Mouse (Mus musculus): ENCODE results near the gene Lhfpl3.
A peak's percentile ranks its signal among the peaks of the same experiment; 100 is the strongest.

The Lhfpl3 gene

DNA sequence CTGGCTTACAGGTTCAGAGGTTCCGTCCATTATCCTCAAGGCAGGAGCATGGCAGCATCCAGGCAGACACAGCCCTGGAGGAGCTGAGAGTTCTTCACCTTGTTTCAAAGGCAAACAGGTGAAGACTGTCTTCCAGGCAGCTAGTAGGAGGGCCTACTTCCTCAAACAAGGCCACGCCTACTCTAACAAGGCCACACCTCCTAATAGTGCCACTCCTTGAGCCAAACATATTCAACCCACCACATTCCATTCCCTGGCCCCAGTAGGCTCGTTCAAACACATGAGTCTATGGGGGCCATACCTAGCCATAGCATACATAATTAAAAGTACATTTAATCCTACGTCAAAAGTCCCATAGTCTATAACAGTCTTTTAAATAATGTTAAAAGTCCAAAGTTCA is 407.4 kb downstream of the Lhfpl3 start:
- no peak for DNase-seq

DNA sequence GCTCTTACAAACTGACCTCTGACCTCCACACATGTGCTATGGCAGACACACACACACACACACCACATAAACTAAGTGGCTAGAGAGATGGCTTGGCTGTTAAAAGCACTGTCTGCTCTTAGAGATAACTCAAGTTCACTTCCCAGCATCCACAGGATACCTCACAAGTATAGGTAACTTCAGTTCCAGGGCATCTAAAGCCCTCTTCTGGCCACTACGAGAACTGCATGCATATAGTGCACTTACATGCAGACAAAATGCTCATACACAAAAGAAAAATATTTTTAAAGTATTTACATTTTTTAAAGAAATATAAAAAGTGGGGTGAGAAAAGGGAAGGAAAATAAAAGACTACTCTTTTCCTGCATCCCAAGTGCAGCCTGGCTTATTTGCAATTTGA is 408.6 kb downstream of the Lhfpl3 start:
- peak; percentile 29 to 43 for DNase-seq

DNA sequence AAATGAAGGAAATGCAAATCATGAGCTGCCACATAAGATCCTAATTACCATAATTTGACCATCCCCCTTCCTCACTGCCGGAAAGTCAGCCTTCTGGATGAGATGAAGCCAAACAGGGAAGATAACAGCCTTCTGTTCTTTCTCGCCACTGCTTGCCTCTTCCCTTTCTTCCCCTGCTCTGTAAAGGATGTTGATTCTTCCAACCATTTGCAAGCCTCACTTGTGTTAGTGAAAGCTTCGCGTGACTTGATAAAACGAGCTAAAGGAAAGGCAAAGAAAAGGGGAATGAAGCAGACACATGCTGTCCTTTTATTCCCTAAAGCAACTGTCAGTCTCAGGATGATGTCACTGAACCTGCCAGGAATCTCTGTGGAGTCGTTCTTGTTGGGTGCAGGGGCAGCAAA is 420.1 kb downstream of the Lhfpl3 start:
- DNase-seq = peak; percentile 30 to 45

DNA sequence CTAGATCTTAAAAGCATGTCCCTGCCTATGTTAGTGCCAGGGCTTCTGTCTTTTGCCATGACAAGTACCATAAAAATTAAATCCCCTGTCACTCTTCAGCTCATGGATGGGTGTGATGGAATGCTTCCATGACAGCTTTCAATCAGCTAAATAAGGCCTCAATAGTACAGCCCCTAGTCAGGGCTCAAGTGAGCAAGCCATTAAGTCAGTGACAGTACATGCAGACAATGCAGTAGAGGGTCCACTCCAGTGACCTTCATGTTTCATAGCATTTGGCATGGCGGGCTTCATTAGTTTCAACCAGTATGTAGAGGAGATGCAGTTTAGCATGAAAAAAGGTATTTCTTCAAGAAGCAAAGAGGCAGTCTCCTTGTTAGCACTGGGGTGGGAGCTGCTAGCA is 420.8 kb downstream of the Lhfpl3 start:
- DNase-seq = no peak

DNA sequence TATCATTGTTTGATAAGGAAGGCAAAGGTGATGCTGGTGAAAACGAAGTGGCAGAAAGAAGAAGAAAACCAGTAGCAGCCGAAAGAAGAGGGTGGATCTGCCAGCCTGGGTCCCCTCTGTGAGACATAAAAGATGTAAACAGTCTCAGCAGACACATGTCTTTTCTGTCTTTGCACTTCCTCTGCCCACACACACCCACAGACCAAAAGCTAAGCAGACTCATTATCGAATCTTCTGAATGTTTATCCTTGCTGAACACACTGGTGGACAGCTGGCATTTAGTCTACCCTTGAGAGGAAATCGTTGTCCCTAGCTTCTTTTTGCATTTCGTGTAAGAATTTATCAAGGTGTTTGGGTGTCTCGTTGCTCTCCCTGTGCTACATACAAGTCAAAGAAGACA is 443.8 kb downstream of the Lhfpl3 start:
- no peak for DNase-seq

DNA sequence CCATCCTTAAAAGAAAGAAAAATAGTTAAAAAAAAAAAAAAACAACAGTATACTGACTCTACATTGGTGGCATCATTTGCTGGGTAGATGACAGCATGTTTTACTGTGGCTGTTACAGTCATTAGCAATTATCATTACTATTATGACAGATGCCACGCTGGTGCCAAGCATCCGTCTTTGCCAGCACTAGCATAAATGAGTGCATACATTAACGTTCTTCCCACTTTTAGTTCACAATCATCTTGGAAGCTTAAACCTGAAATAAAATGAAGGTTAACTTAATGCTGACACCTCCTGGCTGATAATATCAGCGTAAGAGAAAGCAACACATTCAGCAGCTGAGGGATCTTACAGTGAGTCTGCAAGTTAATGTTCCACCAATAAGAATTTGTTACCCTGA is 451.0 kb downstream of the Lhfpl3 start:
- peak; percentile 27 to 36 for DNase-seq

DNA sequence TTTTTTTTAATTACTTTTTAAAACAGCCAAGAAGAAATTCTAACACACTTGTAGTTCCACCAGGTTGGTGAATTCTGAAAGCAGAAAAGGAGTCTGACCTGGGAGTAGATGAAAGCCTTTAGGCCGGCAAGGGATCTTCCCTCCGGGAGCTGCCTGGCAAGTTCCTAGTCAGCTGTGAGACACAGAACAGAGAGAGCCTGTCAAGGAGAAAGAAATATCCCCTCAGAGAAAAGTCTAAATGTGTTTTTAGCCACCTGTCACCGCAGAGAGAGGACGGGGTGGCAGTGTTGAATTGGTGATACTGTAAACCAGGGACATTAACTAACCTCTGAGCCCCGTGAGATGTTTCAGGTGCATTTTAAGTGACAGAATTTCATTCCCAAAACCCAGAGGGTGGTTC is 467.2 kb downstream of the Lhfpl3 start:
- no peak for DNase-seq

DNA sequence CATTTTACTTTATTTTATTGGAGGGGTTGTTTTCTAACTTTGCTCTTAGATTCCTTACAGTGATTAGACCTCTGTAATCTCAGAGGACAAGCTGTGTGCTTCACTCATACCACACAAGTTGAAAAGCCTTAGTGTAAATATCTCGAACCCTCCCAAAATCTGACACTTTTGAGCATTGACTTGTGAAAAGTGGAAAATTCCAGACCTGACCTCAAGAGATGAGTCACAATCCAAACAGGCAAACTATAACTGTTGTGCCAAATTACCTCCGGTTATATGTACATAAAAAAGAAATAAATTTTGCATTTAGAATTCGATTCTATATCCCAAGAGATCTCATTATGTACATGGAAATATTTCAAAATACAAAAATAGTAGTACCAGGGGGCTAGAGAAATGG is 468.8 kb downstream of the Lhfpl3 start:
- no peak for DNase-seq

DNA sequence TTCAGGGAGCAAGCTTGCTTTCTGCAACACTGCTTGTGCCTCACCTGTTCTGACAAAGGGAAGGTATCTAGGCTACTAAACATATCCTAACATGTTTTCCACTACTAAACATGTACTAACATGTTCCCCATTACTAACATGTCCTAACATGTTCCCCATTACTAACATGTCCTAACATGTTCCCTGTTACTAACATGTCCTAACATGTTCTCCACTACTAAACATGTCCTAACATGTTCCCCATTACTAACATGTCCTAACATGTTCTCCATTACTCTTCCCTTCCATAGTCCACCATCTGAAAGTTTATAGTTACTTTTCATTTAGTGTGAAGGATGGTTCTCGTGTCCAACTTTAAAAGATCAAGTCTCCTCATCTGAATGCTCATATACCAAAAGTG is 473.8 kb downstream of the Lhfpl3 start:
- DNase-seq = no peak

DNA sequence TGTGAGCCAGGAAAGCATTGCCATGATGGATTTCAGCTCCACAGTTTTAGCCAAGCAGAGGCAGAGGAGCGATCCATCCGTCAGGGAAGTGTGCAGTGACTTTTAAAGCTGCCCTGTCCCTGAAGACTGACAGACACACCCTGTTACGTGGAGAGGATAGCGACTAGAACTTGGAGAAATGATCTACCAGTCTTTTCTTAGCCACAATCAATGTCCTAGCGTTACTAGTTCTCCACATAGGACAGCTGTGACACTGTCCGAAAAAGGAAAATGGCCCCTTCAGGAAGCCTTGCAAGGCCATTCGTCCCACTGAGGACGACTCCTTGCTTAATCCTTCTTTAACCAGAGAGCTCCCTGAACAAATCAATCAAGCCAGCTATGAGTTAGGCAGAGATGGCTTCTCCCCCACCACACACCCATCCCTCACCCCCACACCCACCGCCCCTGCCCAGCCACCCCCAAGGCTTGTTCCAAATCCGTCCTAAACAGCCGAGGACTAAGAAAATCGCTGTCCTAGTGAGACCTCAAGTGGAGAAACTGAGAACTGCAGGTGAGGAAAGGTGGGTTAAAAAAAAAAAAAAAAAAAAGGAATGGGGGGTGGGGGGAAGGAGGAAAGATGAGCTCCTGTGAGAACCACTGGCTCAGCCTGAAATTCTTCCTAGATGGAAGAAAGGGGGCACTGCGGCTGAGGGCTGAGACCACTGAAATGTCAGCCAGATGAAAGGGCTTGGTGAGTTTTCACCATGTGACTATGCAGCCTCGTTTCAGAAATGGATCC is 479.1 kb downstream of the Lhfpl3 start:
- DNase-seq = peak; percentile 88 to 92

DNA sequence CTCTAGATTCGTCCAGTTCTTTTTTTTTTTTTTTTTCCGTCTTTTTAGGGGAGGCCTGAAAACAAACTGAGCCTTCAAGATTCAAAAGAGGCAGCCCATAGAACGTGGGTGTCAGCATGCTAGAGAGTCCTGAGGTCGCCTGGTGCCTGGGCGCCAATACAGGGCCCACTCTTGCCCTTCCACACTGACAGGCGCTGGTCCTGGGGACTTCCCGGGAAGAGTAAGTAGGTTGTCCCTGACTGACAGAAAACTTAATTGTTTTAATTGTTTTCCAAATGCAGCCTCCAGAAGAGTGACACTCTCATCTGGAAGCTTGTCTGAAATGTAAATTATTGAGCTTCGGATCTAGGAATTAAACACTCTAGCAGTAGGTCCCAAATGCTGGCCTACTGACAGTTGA is 479.8 kb downstream of the Lhfpl3 start:
- DNase-seq = no peak

DNA sequence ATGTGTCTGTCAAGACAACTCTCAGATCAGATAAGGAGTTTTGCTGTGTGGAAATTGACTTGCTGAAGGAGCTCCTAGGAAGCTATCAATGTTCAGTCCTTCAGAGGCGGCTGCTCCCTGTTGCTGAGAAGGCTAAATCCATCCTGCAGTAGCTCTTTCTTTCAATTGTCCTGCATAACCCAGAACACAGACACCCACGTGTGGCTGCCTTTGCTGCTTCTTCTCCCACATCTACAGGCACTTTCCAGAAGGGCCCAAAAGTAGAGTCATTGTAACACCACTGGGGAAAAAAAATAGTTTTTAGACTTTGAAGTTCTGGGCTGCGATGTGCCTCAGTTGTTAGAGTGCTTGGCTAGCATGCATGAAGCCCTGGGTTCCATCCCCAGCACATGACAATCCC is 480.9 kb downstream of the Lhfpl3 start:
- DNase-seq = no peak

DNA sequence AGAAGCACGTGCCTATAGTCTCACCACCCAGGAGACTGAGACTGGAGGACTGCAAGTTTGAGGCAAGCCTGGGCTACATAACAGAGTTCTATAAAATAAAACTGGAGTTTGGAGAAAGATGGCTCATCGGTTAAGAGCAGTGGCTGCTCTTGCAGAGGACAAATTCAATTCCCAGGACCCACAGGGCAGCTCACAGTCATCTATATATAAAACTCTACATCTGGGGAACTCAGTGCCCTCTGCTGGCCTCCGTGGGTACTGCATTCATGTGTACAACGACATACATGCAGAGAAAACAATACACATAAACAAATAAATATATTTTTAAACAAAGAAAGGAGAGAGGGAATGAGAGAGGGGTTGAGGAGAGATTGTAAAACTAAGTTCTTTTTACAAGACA is 501.1 kb downstream of the Lhfpl3 start:
- peak; percentile 66 to 70 for DNase-seq

DNA sequence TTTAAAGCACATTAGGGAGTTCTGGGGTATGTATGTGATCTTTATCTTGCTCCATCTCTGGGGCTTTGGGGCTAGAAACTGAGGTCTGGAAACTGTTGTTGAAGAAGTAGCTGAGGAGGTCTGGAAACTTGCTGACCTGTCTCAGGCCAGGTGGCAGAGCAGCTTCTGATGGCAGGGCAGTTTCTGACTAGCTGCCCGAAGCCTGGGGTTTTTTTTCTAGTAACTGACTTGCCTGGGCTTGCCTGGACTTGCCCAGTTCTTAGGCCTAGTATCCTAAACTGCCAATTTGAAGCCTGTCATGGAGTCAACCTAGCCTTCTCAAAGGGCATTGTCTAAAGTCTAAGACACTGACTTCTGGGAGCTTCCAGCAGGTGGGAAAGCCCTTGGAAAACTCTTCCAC is 501.9 kb downstream of the Lhfpl3 start:
- no peak for DNase-seq

DNA sequence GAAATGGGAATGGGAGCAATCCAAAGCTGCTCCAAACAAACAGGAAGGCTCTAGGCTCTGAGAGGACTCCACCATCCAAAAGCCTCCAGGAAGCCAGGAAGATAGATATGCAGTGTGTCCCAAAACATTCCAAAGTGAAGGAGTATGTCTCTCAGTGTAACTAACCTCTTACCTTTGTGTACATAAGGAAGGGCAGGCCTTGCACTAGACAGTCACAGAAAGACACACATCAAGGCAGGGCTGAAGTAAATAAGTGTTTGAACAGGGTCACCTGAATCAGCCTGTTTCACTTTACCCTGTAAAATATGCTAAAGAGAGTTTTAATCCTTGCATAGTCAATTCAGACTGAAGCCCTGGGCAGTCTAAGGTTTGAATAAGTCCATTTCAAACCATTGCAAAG is 502.4 kb downstream of the Lhfpl3 start:
- no peak for DNase-seq

DNA sequence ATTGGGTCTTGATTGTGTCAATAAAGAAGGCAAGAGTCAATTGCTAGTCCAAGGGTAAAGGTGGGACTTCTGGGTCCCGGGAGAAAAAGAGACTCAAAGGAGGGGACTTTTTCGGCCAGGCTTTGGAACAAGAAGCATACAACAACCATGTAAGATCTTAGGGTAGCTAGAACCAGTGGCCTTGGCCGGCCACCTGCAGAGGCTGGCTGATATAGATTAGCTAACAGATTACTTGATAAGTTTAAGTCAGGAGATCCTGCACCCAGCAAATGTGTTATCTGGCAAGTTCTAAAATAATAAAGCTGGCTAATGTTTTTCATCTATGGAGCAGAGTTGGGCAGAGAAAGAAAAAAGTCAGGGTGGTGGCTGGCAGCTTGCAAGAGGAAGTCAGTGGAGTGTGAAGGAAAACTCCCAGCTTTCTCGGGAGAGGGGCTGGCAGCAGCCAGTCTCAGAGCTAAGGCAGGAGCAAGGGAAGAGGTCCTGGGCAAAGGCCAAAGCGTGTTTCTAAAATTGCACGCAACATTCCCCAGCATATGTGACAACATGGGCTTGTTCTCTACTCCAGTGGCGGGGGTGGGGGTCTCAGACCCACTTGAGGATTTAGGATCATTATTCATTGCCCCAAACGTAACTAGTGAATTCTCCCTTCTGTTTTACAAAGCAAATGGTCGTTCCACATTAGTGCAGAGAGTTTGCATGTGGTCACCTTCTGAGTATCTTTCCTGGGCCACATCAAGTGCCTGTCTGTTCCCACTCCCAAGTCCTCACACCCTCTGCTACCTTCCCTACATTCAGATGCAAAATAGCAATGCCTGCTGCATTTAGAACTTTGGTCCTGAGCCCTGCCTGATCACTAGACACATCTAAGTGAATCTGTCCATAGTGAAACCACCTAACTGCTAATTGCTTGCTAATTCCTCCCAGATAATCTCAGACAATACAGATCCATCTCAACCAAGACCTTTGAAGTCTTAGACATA is 504.3 kb downstream of the Lhfpl3 start:
- DNase-seq = peak in 1 of 2 experiments; percentile 19

DNA sequence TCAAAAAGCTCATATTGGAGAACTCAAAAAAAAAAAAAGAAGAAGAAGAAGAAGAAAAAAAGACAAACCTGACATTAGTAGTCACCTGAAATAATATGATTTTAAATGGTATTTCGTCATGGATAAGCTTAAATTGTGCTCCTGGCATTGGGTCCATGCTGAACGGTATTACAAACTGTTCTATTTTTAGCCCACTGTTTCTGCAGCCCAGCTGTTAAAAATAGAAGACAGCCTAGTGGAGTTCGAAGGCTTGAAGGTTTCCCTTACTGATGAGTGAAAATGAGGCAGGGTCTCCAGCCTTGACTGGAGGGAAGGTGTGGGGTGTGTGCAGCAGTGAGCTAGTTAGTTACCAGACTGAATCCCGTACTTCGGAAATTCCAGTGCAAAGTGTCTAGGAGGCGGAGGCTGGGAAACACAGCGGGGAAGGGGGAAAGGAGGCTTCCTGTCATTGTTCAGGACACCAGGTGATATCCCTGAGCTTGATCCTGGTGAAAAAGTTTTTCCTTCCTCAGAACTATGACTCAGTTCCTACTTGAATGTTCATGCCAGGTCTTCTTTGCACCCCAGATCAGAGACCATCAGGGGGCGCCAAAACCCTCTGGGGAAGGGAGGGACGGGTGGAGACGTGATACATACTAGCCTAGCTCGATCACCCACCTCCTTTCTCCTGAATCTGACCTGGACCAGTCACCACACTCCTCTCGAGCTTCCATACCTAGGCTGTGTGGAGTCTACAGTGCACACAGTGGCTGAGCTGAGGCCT is 505.8 kb downstream of the Lhfpl3 start:
- DNase-seq = peak; percentile 57 to 58

DNA sequence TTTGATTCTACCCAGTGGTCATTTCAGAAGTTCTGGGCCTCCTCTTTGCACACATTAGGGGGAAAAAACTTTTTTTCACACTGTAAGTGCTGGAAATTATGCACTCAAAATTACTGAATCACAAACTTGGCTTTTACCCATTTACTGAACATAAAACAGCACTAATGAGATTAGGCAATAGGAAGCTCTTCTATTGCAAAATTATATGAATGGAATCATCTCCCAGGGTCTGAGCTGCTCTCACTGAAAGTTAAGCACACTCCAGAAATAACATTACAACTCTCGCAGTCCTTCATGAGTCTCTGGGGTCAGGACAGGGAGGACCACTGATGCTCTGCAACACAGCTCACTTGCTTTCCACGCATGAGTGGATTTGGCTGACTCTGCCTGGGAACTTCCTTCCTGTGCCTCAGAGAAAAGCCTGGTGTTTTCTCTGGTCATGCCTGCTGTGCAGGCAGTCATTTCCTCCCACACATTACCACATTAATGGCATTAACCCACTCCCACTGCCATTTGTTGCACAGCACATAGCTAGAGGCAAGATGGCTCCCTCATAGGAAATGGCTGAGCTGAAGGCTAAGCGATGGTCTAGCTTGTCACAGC is 510.1 kb downstream of the Lhfpl3 start:
- peak; percentile 14 to 17 for DNase-seq

DNA sequence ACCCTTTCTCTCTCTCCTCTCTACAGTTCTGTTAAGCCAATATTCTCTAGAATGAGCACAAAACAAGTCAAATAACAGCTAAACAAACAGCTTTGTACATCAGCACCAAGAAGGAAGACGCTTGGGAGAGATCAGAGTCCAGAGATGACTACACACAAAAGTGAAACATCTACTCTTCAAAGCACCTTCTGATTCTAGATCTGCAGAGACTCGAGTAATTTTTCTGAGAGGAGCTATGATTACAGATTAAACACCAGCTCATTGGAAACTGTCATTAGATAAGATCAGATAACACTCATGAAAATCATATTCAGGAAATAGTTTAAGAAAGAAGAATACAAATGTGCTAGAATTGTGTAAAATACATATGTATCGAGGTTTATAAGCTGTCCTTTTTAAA is 527.5 kb downstream of the Lhfpl3 start:
- no peak for DNase-seq

DNA sequence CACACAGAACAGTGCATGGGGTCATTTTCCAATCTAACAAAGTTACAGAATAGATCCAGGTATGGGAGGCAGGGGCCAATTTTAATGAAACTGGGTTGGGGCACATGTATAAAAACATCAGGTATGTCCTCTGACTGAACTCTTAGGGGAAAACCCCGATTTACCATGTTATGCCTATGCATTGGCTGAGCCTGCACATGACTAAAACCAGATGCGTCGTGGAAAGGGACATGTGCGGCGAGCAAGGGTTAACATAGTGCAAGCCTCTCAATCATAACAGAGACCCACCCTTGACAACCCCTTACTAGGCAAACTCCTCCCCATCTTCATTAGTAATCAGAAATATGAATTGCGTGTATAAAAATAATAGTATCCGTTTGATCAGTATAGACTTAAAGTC is 533.5 kb downstream of the Lhfpl3 start:
- DNase-seq = no peak

DNA sequence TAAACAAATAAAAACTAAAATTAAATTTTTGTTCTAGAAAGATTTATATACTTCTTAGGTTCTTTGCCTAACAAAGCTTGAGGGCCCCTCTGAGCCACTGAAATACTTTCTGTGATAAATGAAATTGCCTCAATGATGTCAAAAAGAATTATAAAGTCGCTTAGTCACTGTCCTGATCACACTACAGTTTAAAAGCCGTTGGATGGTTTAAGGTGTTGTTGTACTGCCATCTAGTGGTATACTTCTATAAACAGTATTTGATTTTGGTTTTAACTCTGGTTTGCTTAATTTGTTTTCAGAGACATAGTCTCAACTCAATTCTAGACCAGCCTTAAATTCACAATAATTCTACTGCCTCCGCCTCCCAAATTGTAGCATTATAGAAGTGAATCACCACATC is 539.0 kb downstream of the Lhfpl3 start:
- DNase-seq = peak in 1 of 2 experiments; percentile 34

DNA sequence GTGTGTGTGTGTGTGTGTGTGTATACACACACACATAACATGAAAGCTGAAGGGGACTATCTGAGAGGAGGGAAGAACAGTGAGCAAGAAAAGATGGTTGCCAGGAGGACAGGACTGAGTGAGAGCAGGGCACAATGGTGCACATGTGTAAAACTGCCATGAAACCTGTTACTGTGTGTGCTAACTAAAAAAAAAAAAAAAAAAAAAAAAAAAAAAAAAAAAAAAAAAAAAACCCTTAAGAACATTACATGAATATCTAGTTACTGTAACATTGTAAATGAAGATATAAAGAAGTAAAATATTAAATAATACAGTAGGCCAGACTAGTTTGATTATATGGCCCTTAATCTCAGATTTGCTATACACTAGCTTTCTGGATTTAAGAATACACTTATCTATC is 543.3 kb downstream of the Lhfpl3 start:
- no peak for DNase-seq
